Mouse (Mus musculus) liver, adult 2 months (tissue): Measurements from ENCODE around the gene Kcnk3. TPM values are rescaled to one million over a fixed set of nuclear protein-coding genes. Genes with fewer than 3 reads are reported as not detected.
A peak's percentile ranks its signal among the peaks of the same experiment; 100 is the strongest.

Experiments
- DNase-seq: peaks from one replicate; pipeline ENCODE4 v3.0.0-alpha.2; 2011; ENCODE audit warnings: low read depth, low spot score; ENCODE audit errors: extremely low read depth
- H3K27ac ChIP-seq: fragments of 200-500 bp; replicated peaks from 2 replicates; pipeline ENCODE4 v1.5.1; 2012; ENCODE audit warnings: low read depth, mild to moderate bottlenecking, control low read depth, inconsistent platforms, low read length; ENCODE audit not compliant: insufficient read depth
- H3K27me3 ChIP-seq: fragments of 200-500 bp; 2 replicates; pipeline ENCODE4 v1.6.1; 2012; ENCODE audit warnings: mild to moderate bottlenecking, moderate library complexity, low read length, inconsistent platforms; ENCODE audit not compliant: control insufficient read depth, insufficient read depth
- H3K36me3 ChIP-seq: fragments of 200-500 bp; 2 replicates; pipeline ENCODE4 v1.6.1; 2012; ENCODE audit warnings: low read length, inconsistent platforms; ENCODE audit not compliant: control insufficient read depth, insufficient read depth
- H3K4me1 ChIP-seq: fragments of 200-500 bp; 2 replicates; pipeline ENCODE4 v1.6.1; 2011; ENCODE audit warnings: low read length; ENCODE audit not compliant: control insufficient read depth, insufficient read depth
- H3K4me3 ChIP-seq: fragments of 200-500 bp; 2 replicates; pipeline ENCODE4 v1.5.1; 2011; ENCODE audit warnings: low read depth, mild to moderate bottlenecking, control low read depth, low read length, moderate library complexity; ENCODE audit not compliant: insufficient read depth
- H3K79me2 ChIP-seq: fragments of 200-500 bp; 2 replicates; pipeline ENCODE4 v1.6.1; 2012; ENCODE audit warnings: inconsistent platforms, mild to moderate bottlenecking, low read length, moderate library complexity; ENCODE audit not compliant: control insufficient read depth, insufficient read depth
- H3K9ac ChIP-seq: fragments of 200-500 bp; 2 replicates; pipeline ENCODE4 v1.6.1; 2012; ENCODE audit warnings: low read depth, mild to moderate bottlenecking, control low read depth, inconsistent platforms, low read length
- CTCF ChIP-seq: fragments of 200-500 bp; IDR thresholded peaks from 2 replicates; pipeline ENCODE4 v1.5.1; 2011; ENCODE audit warnings: low read depth, low read length, control low read depth
- POLR2A ChIP-seq: fragments of 200-500 bp; IDR thresholded peaks from 2 replicates; pipeline ENCODE4 v1.6.1; 2011; ENCODE audit warnings: low read length, control low read depth; ENCODE audit not compliant: insufficient read depth; ENCODE audit errors: extremely low read depth
- WGBS: fragments of 180-500 bp; shearing (Covaris S2); methylation state at CpG from one replicate; pipeline ENCODE4 v1.1.7; 2018; 5-methylcytosine and 5-hydroxymethylcytosine counted together
- polyA plus RNA-seq: library from polyadenylated mRNA; depleted of rRNA; stranded (reverse); fragments of >200 nt; gene quantifications from 2 replicates; pipeline ENCODE4 v1.2.3, GENCODE M21; 2012
- total RNA-seq: library from RNA; depleted of rRNA; stranded (reverse); fragments of >200 nt; gene quantifications from 2 replicates; pipeline ENCODE4 v1.2.3, GENCODE M21; 2014

The Kcnk3 gene
- total and polyA plus RNA-seq, 2 experiments, result 0.18 to 0.61 TPM

DNA sequence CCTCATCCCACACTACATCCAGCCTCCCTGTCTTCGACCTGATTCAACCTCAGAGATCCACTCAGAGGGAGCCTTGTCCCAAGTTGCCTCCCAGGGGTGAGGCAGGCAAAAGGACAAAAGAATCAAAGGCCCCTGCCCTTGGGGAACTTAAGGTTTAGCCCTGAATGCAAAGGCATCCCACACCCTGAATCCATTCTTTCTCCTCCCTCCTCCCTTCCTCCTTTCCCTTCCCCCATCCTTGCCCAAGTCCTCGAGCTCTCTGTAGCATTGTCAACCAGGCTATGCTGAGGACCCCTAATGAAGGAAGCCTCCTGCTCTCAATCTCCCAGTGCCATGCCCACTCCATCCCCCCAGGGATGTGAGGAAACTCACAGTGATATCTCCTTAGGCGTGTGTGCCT, 23.7 kb downstream of the Kcnk3 start:
- Histone ChIP-seq H3K27ac (no peak overlapping the region), H3K9ac (no peak overlapping the region), H3K79me2 (no peaks in the 10 kb centered on the region), H3K4me1 (peaks cover 15% of the 10 kb centered on the region), H3K36me3 (no peaks in the 10 kb centered on the region), H3K4me3 (no peak overlapping the region), H3K27me3 (no peaks in the 10 kb centered on the region)
- 69% methylated on average over 3 of the region's 3 CpGs for WGBS
- TF ChIP-seq POLR2A, result no peak
- TF ChIP-seq CTCF, result no peak
- no peak for DNase-seq

- H3K79me2 ChIP-seq, result no peaks in the 10 kb centered on the region
- H3K4me1 ChIP-seq, result peaks cover 18% of the 10 kb centered on the region
- no peaks in the 10 kb centered on the region for H3K36me3 ChIP-seq
- H3K27me3 ChIP-seq, result no peaks in the 10 kb centered on the region
- H3K9ac ChIP-seq, result no peak overlapping the region
- no peak for TF ChIP-seq CTCF
- no peak for TF ChIP-seq POLR2A
- 97% methylated on average over 4 of the region's 4 CpGs for WGBS
- no peak overlapping the region for H3K27ac ChIP-seq
- DNase-seq, result no peak
- H3K4me3 ChIP-seq, result no peak overlapping the region
Measured at GRCm38 (mm10) chr5:30612575-30612974, 24.6 kb downstream of the Kcnk3 start.

- TF ChIP-seq POLR2A (no peak), CTCF (no peak)
- Histone ChIP-seq H3K36me3 (no peaks in the 10 kb centered on the region), H3K27me3 (no peaks in the 10 kb centered on the region), H3K4me3 (no peak overlapping the region), H3K9ac (no peak overlapping the region), H3K27ac (no peak overlapping the region), H3K79me2 (no peaks in the 10 kb centered on the region), H3K4me1 (peaks cover 20% of the 10 kb centered on the region)
- DNase-seq, result no peak
- WGBS, result 94% methylated on average over 8 of the region's 8 CpGs
Measured at GRCm38 (mm10) chr5:30613242-30613641, 25.3 kb downstream of the Kcnk3 start.

GRCm38 (mm10) chr5:30614221-30614620, 26.3 kb downstream of the Kcnk3 start:
- Histone ChIP-seq H3K27ac (no peak overlapping the region), H3K27me3 (no peaks in the 10 kb centered on the region), H3K79me2 (no peaks in the 10 kb centered on the region), H3K4me1 (peaks cover 24% of the 10 kb centered on the region), H3K4me3 (no peak overlapping the region), H3K9ac (no peak overlapping the region), H3K36me3 (no peaks in the 10 kb centered on the region)
- no peak for TF ChIP-seq CTCF
- TF ChIP-seq POLR2A, result no peak
- 7% methylated on average over 1 of the region's 1 CpGs for WGBS
- DNase-seq, result peak; percentile 56

GRCm38 (mm10) chr5:30615416-30615815, 27.4 kb downstream of the Kcnk3 start:
- WGBS, result 10% methylated on average over 6 of the region's 6 CpGs
- H3K36me3 ChIP-seq, result no peaks in the 10 kb centered on the region
- no peak overlapping the region for H3K4me3 ChIP-seq
- H3K27ac ChIP-seq, result no peak overlapping the region
- H3K9ac ChIP-seq, result no peak overlapping the region
- peak; percentile 98 for DNase-seq
- peaks cover 23% of the 10 kb centered on the region for H3K4me1 ChIP-seq
- no peaks in the 10 kb centered on the region for H3K79me2 ChIP-seq
- no peaks in the 10 kb centered on the region for H3K27me3 ChIP-seq
- TF ChIP-seq POLR2A (no peak), CTCF (no peak)

DNA sequence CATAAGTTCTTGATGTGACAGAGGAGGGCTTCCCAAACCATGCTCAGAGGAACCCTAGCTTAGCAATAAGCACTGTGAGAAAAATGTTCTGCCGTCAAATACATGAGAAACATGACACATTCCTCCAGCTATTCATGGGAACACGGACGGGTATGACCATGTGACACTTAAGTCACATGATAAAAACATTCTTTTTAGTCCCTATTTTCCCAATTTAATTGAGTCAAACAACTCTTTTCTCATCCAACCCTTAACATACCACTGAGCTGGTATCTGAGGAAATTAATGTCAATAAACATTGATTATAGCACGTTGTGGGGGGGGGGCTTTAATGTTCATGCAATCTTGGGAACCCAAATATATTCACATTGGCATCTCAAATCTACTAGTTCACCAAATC, 27.8 kb downstream of the Kcnk3 start:
- no peak for DNase-seq
- Histone ChIP-seq H3K36me3 (no peaks in the 10 kb centered on the region), H3K27ac (no peak overlapping the region), H3K79me2 (no peaks in the 10 kb centered on the region), H3K27me3 (no peaks in the 10 kb centered on the region), H3K4me1 (peaks cover 23% of the 10 kb centered on the region), H3K4me3 (no peak overlapping the region), H3K9ac (no peak overlapping the region)
- TF ChIP-seq CTCF (no peak), POLR2A (no peak)
- 29% methylated on average over 4 of the region's 4 CpGs for WGBS
